Mouse (Mus musculus): ENCODE results near the gene Dapp1. TPM values are rescaled to one million over a fixed set of nuclear protein-coding genes. Genes with fewer than 3 reads are reported as not detected.

Dapp1 gene
- total RNA-seq (2023), result 10 to 100 TPM; 36.1 to 39.7 TPM

DNA sequence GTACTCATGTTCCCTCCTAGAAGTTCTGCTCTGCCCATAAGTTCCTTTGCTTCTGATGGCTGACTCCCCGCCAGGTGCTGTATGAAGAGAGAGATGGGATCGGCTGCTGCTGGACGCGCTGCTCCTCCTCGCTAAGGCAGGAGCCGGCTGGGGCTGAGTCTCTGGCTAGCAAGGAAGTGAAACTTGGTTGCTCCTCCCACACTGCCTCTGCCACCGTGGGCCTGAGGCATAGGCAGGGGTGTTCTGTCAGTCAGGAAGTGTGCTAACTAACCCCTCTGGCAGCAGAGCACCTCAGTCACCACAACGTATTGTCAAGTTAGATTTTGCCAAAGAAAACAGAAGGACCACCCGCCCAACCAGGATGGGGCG, at the start of gene Dapp1:
Gene Dapp1, minus strand, starts transcription at position 164 of the 369 bp plus-strand sequence.

DNA sequence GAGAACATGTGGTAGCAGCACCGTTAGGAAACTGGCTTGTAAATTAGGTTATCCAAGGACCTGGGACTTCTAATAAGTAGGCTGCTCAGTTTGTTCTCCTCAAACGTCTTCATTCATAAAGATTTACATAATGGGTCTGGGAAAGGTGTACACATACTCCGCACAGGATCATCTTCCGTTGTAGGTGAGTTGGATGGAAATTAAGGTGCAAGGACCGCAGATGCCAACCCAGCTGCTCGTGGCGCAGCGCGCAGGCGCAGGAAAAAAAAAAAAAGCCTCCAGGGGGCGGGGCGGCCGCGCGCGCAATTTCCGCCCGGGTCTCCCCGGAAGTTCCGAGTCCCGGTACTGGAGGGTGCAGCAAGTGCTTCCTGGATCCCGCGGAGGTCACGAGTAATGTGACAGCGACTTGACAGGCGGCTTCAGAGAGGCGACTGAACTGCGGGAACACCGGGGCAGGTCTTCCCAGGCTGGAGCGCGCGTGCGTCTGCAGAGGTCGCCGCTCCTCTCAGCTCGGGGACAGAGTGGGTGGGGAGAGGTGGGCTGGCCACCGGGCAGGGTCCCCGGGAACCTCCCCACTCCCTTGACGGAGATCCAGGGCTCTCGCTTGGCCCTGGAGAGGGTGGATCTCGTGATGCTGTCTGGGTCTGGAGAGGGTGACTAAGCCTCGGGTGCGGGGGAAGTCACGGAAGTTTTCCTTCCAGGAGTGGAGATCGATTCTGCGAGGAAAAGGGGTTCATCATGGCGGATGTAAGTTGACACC, 63.0 kb downstream of the Dapp1 start, which contains the start of gene Lamtor3:
Gene Lamtor3, plus strand, starts transcription at position 335 of the 760 bp plus-strand sequence.

Other genes with a start within 250 kb of the Dapp1 start
- gene H2afz, start 117.1 kb downstream of the Dapp1 start, total RNA-seq (2023), result 100 to 1,000 TPM; 181 to 189 TPM
- 1 to 10 TPM; 6.8 to 7.6 TPM for gene Dnajb14, start 113.9 kb downstream of the Dapp1 start, total RNA-seq (2023)
- gene Lamtor3, start 63.0 kb downstream of the Dapp1 start, total RNA-seq (2023), result 10 to 100 TPM; 54.7 to 58.1 TPM
- gene 1110002E22Rik, start 83.5 kb upstream of the Dapp1 start, total RNA-seq (2023), result not detected
- not detected for gene Gm5105, start 85.8 kb upstream of the Dapp1 start, total RNA-seq (2023)
- 10 to 100 TPM; 10.4 to 12.6 TPM for gene Trmt10a, start 161.9 kb upstream of the Dapp1 start, total RNA-seq (2023)
- gene Mttp, start 163.4 kb upstream of the Dapp1 start, total RNA-seq (2023), result 1 to 10 TPM; 1.9 to 2.5 TPM
- gene 4930579F01Rik, start 212.3 kb upstream of the Dapp1 start, total RNA-seq (2023), result not detected
- not detected for gene Adh7, start 236.2 kb upstream of the Dapp1 start, total RNA-seq (2023)